Mouse (Mus musculus) liver, postnatal 0 days (tissue): ENCODE results near the gene Wdr25.

Experiments used
- CTCF ChIP-seq: sonication (generic); IDR thresholded peaks from 2 replicates; pipeline ENCODE4 v1.5.1; 2016; ENCODE audit warnings: antibody characterized with exemption, low read depth
- EP300 ChIP-seq: IDR thresholded peaks from 2 replicates; pipeline ENCODE4 v1.6.1; 2016; ENCODE audit warnings: antibody characterized with exemption, low read depth, mild to moderate bottlenecking

- TF ChIP-seq CTCF (no peak), EP300 (no peak)
Observed at GRCm38 (mm10) chr12:108912442-108912841, 19.0 kb downstream of the Wdr25 start.
